8 mouse cellular contexts compared by ENCODE assay signal in the genomic region with DNA sequence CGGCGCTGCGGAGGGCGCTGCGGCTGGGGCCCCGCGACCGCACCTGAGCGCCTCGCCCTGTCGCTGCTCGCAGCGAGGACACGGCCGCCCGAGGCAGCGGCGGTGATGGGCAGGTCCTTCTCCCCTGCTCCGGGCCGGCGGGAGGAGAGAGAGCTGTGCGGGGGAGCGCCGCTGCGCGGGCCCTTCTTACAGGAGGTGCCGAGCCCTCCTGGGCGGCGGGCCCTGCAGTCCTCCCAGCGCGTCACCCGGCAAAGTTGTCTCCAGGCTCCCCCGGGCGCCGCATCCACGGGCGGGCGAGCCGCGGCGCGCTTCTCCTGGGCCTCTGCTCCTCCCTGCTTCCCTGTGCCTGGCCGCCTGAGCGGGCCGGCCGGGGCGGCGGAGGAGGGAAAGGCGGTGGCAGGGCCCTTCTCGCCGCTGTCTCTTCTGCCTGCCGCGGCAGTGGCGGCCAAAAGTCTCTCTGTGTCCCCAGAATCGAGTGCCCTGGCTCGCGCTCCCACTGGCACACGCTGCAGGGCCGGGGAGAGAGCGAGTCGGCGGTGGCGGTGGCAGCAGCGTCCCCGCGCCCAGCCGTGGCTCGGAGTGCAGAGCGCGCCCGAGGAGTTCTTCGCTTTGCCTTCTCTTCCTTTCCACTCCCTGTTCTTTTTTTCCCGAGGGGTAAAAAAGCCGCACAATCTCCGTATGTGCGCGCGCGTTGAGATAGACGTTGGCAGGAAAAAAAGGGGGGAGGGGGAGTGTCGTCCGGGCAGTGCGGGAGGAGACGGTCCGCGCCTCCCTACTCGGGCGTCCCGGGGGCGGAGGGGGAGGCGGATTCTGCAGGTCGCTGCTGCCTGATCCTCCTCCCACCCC. TPM values are rescaled to one million over a fixed set of nuclear protein-coding genes. Genes with fewer than 3 reads are reported as not detected.
A peak's percentile ranks its signal among the peaks of the same experiment; 100 is the strongest.
DNase-seq lines count a peak whose midpoint lies in the region; ATAC-seq lines count a peak whose summit lies in the region.

A gene (minus strand): TSS at position 673 of the 846 bp plus-strand sequence.

- under 1% methylated on average over 66 of the region's 92 CpGs for WGBS in forebrain, embryonic 11.5 days
- under 1% methylated on average over 67 of the region's 92 CpGs for WGBS in hindbrain, embryonic 10.5 days
- WGBS in limb, embryonic 12.5 days = under 1% methylated on average over 59 of the region's 92 CpGs
- WGBS in midbrain, embryonic 16.5 days = under 1% methylated on average over 67 of the region's 92 CpGs

- H3K4me3 ChIP-seq in forebrain, embryonic 11.5 days (ENCODE audit: low read depth, low read length) = peak within 1 kb of the TSS; percentile 54
- H3K4me3 ChIP-seq in hindbrain, embryonic 10.5 days = peak within 1 kb of the TSS; percentile 66
- peak within 1 kb of the TSS; percentile 63 for H3K4me3 ChIP-seq in limb, embryonic 12.5 days (replicated peaks)
- peak within 1 kb of the TSS; percentile 57 for H3K4me3 ChIP-seq in midbrain, embryonic 16.5 days (ENCODE audit: low read depth, low read length)

- H3K36me3 ChIP-seq in forebrain, embryonic 11.5 days (ENCODE audit: control insufficient read depth, insufficient read depth, low read length) = no peaks in the 10 kb centered on the region
- no peaks in the 10 kb centered on the region for H3K36me3 ChIP-seq in hindbrain, embryonic 10.5 days
- H3K36me3 ChIP-seq in limb, embryonic 12.5 days = no peaks in the 10 kb centered on the region
- no peaks in the 10 kb centered on the region for H3K36me3 ChIP-seq in midbrain, embryonic 16.5 days (ENCODE audit: control insufficient read depth, insufficient read depth, low read length)

- H3K9ac ChIP-seq in forebrain, embryonic 11.5 days (ENCODE audit: low read length) = peak within 1 kb of the TSS; percentile 64
- peak within 1 kb of the TSS; percentile 66 for H3K9ac ChIP-seq in limb, embryonic 12.5 days (replicated peaks)
- peak within 1 kb of the TSS; percentile 70 for H3K9ac ChIP-seq in midbrain, embryonic 16.5 days (ENCODE audit: low read depth, low read length)

- H3K27me3 ChIP-seq in forebrain, embryonic 11.5 days (ENCODE audit: control insufficient read depth, insufficient read depth, low read length) = peaks cover 60% of the 10 kb centered on the region
- H3K27me3 ChIP-seq in hindbrain, embryonic 10.5 days (ENCODE audit: insufficient read depth, poor library complexity, severe bottlenecking) = peaks cover 94% of the 10 kb centered on the region
- H3K27me3 ChIP-seq in limb, embryonic 12.5 days = peaks cover 95% of the 10 kb centered on the region
- peaks cover 35% of the 10 kb centered on the region for H3K27me3 ChIP-seq in midbrain, embryonic 16.5 days (ENCODE audit: control insufficient read depth, insufficient read depth, low read depth, low read length)

- H3K4me1 ChIP-seq in forebrain, embryonic 11.5 days (replicated peaks; ENCODE audit: control insufficient read depth, insufficient read depth, low read length) = peaks cover 9% of the 10 kb centered on the region; the same call in 1 of the 2 replicates
- peaks cover 62% of the 10 kb centered on the region for H3K4me1 ChIP-seq in hindbrain, embryonic 10.5 days (replicated peaks)
- H3K4me1 ChIP-seq in limb, embryonic 12.5 days (replicated peaks) = peaks cover 49% of the 10 kb centered on the region
- H3K4me1 ChIP-seq in midbrain, embryonic 16.5 days (ENCODE audit: control insufficient read depth, insufficient read depth, low read length) = peaks cover 21% of the 10 kb centered on the region

- no peak for DNase-seq in cerebellum, adult 9-10 months
- DNase-seq in adrenal gland, postnatal 25 days = peak; percentile 61
- DNase-seq in forebrain, embryonic 11.5 days (ENCODE audit: low spot score) = peak; percentile 77
- peak; percentile 69 for DNase-seq in hindbrain, embryonic 10.5 days (ENCODE audit: low spot score)
- peak; percentile 22 for DNase-seq in urinary bladder, postnatal 14 days (ENCODE audit: low spot score)

- peak within 1 kb of the TSS; percentile 96 for H3K4me2 ChIP-seq in forebrain, embryonic 11.5 days (ENCODE audit: low read depth, low read length, severe bottlenecking)
- H3K4me2 ChIP-seq in limb, embryonic 12.5 days = peak within 1 kb of the TSS; percentile 99
- peak within 1 kb of the TSS; percentile 98 for H3K4me2 ChIP-seq in midbrain, embryonic 16.5 days (ENCODE audit: low read length)

- 0 out of 2 replicates have a peak, but pooled peaks have one; percentile 31 for ATAC-seq in cerebellum, adult (ENCODE audit: insufficient number of reproducible peaks, low FRiP score, low TSS enrichment)
- peak; percentile 46 for ATAC-seq in forebrain, embryonic 11.5 days (replicated peaks; ENCODE audit: low FRiP score)
- no peak for ATAC-seq in limb, embryonic 12.5 days (ENCODE audit: insufficient number of reproducible peaks, insufficient read depth, low FRiP score, low TSS enrichment, low read depth)
- ATAC-seq in midbrain, embryonic 16.5 days = peak; percentile 57

- H3K9me3 ChIP-seq in forebrain, embryonic 11.5 days (ENCODE audit: control insufficient read depth, low read length) = no peaks in the 10 kb centered on the region
- no peaks in the 10 kb centered on the region for H3K9me3 ChIP-seq in hindbrain, embryonic 10.5 days
- peaks cover 3% of the 10 kb centered on the region; the same call in 1 of the 2 replicates for H3K9me3 ChIP-seq in limb, embryonic 12.5 days
- no peaks in the 10 kb centered on the region for H3K9me3 ChIP-seq in midbrain, embryonic 16.5 days (replicated peaks; ENCODE audit: control insufficient read depth, low read length, poor library complexity, severe bottlenecking)

- no peak within 1 kb of the TSS for H3K27ac ChIP-seq in forebrain, embryonic 11.5 days (ENCODE audit: low read depth, low read length)
- H3K27ac ChIP-seq in hindbrain, embryonic 10.5 days = peak within 1 kb of the TSS; percentile 73
- no peak within 1 kb of the TSS for H3K27ac ChIP-seq in limb, embryonic 12.5 days
- H3K27ac ChIP-seq in midbrain, embryonic 16.5 days (ENCODE audit: low read length) = peak within 1 kb of the TSS; percentile 28

RNA-seq across cellular contexts. Expression of the gene that starts here (rescaled TPM):
- total RNA-seq in adrenal gland, postnatal 25 days (2021) = 1.7 and 2.0 TPM in 2 replicates
- 0.63 and 0.81 TPM in 2 replicates for polyA plus RNA-seq in forebrain, embryonic 11.5 days (2014; fragmentation: Nextera tagmentation; extraction: Ambion mirVana)
- polyA plus RNA-seq in hindbrain, embryonic 10.5 days (2016; fragmentation: Nextera tagmentation; extraction: Ambion mirVana) = 0.14 and 0.31 TPM in 2 replicates
- polyA plus RNA-seq in limb, embryonic 12.5 days (2016; fragmentation: Nextera tagmentation; extraction: Ambion mirVana) = 0.36 and 0.41 TPM in 2 replicates
- 1.8 and 1.9 TPM in 2 replicates for polyA plus RNA-seq in midbrain, embryonic 16.5 days (2015; fragmentation: Nextera tagmentation; extraction: Ambion mirVana)

Comparison
In these comparisons a context has a peak if more than half of its experiments do, and no peak if none do; other contexts are left out.
1. Peak in DNase-seq, ATAC-seq, H3K4me3 ChIP-seq, H3K9ac ChIP-seq and H3K4me2 ChIP-seq in forebrain, embryonic 11.5 days; RNA of the gene not detected or under 1 TPM.
2. Peak in DNase-seq, H3K4me3 ChIP-seq and H3K27ac ChIP-seq in hindbrain, embryonic 10.5 days; RNA of the gene not detected or under 1 TPM.